Comparison of ENCODE assay signal across 8 mouse cellular contexts in the genomic region with DNA sequence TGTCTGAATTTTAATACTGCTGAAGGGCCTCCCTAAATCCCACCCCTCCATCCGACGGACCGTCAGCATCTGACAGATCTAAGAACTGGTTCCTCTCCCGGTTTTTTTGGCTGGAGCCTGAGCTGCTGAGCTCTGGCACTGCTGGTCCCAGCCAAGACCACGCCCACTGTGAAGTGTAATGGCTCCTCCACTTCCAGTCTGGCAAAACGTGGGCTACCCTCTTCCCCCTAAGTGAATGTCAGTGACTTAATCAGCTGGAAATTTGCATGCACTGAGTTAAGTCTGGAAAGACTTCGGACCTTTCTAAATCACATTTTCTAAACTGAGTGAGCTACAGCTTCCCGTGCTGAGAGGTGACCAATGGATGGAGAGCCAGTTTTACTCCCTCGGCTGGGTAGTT. TPM values are rescaled to one million over a fixed set of nuclear protein-coding genes. Genes with fewer than 3 reads are reported as not detected.
DNase-seq lines count a peak whose midpoint lies in the region; ATAC-seq and TF ChIP-seq lines count a peak whose summit lies in the region.

No protein-coding gene starts in this region.

- H3K4me3 ChIP-seq in midbrain, embryonic 10.5 days, result peak overlapping the region; percentile 14; the same call in 1 of the 2 replicates
- H3K4me3 ChIP-seq in midbrain, embryonic 11.5 days (ENCODE audit: low read depth, low read length), result no peak overlapping the region
- H3K4me3 ChIP-seq in embryonic facial prominence, embryonic 11.5 days (ENCODE audit: low read depth, low read length), result no peak overlapping the region
- H3K4me3 ChIP-seq in limb, embryonic 14.5 days (replicated peaks; ENCODE audit: low read length), result no peak overlapping the region
- no peak overlapping the region for H3K4me3 ChIP-seq in liver, embryonic 11.5 days (ENCODE audit: low read depth, low read length)

- no peaks in the 10 kb centered on the region for H3K9me3 ChIP-seq in midbrain, embryonic 10.5 days (replicated peaks)
- H3K9me3 ChIP-seq in midbrain, embryonic 11.5 days (ENCODE audit: control insufficient read depth, low read length), result no peaks in the 10 kb centered on the region
- no peaks in the 10 kb centered on the region for H3K9me3 ChIP-seq in embryonic facial prominence, embryonic 11.5 days (replicated peaks; ENCODE audit: control insufficient read depth, low read length)
- H3K9me3 ChIP-seq in limb, embryonic 14.5 days (ENCODE audit: control insufficient read depth, low read length), result no peaks in the 10 kb centered on the region
- no peaks in the 10 kb centered on the region for H3K9me3 ChIP-seq in liver, embryonic 11.5 days (ENCODE audit: control insufficient read depth, low read length)

- no peak overlapping the region for H3K4me2 ChIP-seq in midbrain, embryonic 11.5 days
- H3K4me2 ChIP-seq in embryonic facial prominence, embryonic 11.5 days (ENCODE audit: low read depth, low read length), result no peak overlapping the region
- H3K4me2 ChIP-seq in limb, embryonic 14.5 days (replicated peaks; ENCODE audit: low read depth, low read length, severe bottlenecking), result no peak overlapping the region
- H3K4me2 ChIP-seq in liver, embryonic 11.5 days, result no peak overlapping the region

- H3K9ac ChIP-seq in midbrain, embryonic 11.5 days (ENCODE audit: low read length), result no peak overlapping the region
- H3K9ac ChIP-seq in embryonic facial prominence, embryonic 11.5 days (replicated peaks; ENCODE audit: low read length), result no peak overlapping the region
- no peak overlapping the region for H3K9ac ChIP-seq in limb, embryonic 14.5 days (ENCODE audit: low read depth, low read length, severe bottlenecking)
- no peak overlapping the region for H3K9ac ChIP-seq in liver, embryonic 11.5 days (ENCODE audit: low read depth, low read length)

- H3K27me3 ChIP-seq in midbrain, embryonic 10.5 days (ENCODE audit: low read depth, poor library complexity, severe bottlenecking), result peaks cover 54% of the 10 kb centered on the region
- H3K27me3 ChIP-seq in midbrain, embryonic 11.5 days (ENCODE audit: control insufficient read depth, insufficient read depth, low read length), result peaks cover 3% of the 10 kb centered on the region
- H3K27me3 ChIP-seq in embryonic facial prominence, embryonic 11.5 days (ENCODE audit: control insufficient read depth, insufficient read depth, low read length), result no peaks in the 10 kb centered on the region
- H3K27me3 ChIP-seq in limb, embryonic 14.5 days (ENCODE audit: control insufficient read depth, insufficient read depth, low read length), result no peaks in the 10 kb centered on the region
- H3K27me3 ChIP-seq in liver, embryonic 11.5 days (replicated peaks; ENCODE audit: control insufficient read depth, insufficient read depth, low read length), result 0 out of 2 replicates have a peak, but pooled peaks cover 9% of the 10 kb centered on the region

- peaks cover 79% of the 10 kb centered on the region for H3K4me1 ChIP-seq in midbrain, embryonic 10.5 days
- H3K4me1 ChIP-seq in midbrain, embryonic 11.5 days (ENCODE audit: control insufficient read depth, insufficient read depth, low read length), result peaks cover 31% of the 10 kb centered on the region
- peaks cover 28% of the 10 kb centered on the region for H3K4me1 ChIP-seq in embryonic facial prominence, embryonic 11.5 days (ENCODE audit: control insufficient read depth, insufficient read depth, low read length)
- peaks cover 71% of the 10 kb centered on the region for H3K4me1 ChIP-seq in limb, embryonic 14.5 days (ENCODE audit: control insufficient read depth, insufficient read depth, low read length)
- peaks cover 10% of the 10 kb centered on the region for H3K4me1 ChIP-seq in liver, embryonic 11.5 days (replicated peaks; ENCODE audit: control insufficient read depth, insufficient read depth, low read length)

- WGBS in midbrain, embryonic 10.5 days, result 8% methylated on average over 9 of the region's 9 CpGs
- 5% methylated on average over 9 of the region's 9 CpGs for WGBS in midbrain, embryonic 11.5 days
- WGBS in embryonic facial prominence, embryonic 11.5 days, result 8% methylated on average over 9 of the region's 9 CpGs
- 15% methylated on average over 9 of the region's 9 CpGs for WGBS in limb, embryonic 14.5 days
- WGBS in liver, embryonic 11.5 days, result 25% methylated on average over 9 of the region's 9 CpGs

- ATAC-seq in midbrain, embryonic 11.5 days (ENCODE audit: low FRiP score), result no peak
- no peak for ATAC-seq in embryonic facial prominence, embryonic 11.5 days (replicated peaks; ENCODE audit: insufficient number of reproducible peaks, low FRiP score, low TSS enrichment, low read depth)
- 0 out of 2 replicates have a peak, but pooled peaks have one; percentile 14 for ATAC-seq in limb, embryonic 14.5 days (ENCODE audit: low FRiP score, low read depth)
- ATAC-seq in liver, embryonic 11.5 days (replicated peaks; ENCODE audit: low FRiP score), result no peak

- TF ChIP-seq POLR2A in limb, embryonic 14.5 days (IDR thresholded peaks at IDR 0.05; ENCODE audit: borderline replicate concordance, extremely low read depth, insufficient read depth, insufficient read length), result no peak

- H3K36me3 ChIP-seq in midbrain, embryonic 10.5 days, result no peaks in the 10 kb centered on the region
- no peaks in the 10 kb centered on the region for H3K36me3 ChIP-seq in midbrain, embryonic 11.5 days (ENCODE audit: control insufficient read depth, insufficient read depth, low read length)
- no peaks in the 10 kb centered on the region for H3K36me3 ChIP-seq in embryonic facial prominence, embryonic 11.5 days (replicated peaks; ENCODE audit: control insufficient read depth, insufficient read depth, low read depth, low read length)
- no peaks in the 10 kb centered on the region for H3K36me3 ChIP-seq in limb, embryonic 14.5 days (ENCODE audit: control insufficient read depth, insufficient read depth, low read length)
- H3K36me3 ChIP-seq in liver, embryonic 11.5 days (ENCODE audit: control insufficient read depth, insufficient read depth, low read length), result no peaks in the 10 kb centered on the region

- DNase-seq in midbrain, embryonic 10.5 days (ENCODE audit: low spot score), result peak; percentile 45
- DNase-seq in midbrain, embryonic 11.5 days (ENCODE audit: low spot score, missing footprints), result no peak
- peak; percentile 48 for DNase-seq in embryonic facial prominence, embryonic 11.5 days (ENCODE audit: low spot score)
- peak; percentile 38 to 43 for DNase-seq in heart, adult 9 months (ENCODE audit: low spot score in 2 of 2)
- DNase-seq in limb, embryonic 14.5 days (ENCODE audit: low spot score), result peak; percentile 80
- no peak for DNase-seq in liver, embryonic 11.5 days (ENCODE audit: low spot score)
- no peak for DNase-seq in adrenal gland, adult 18-20 months (ENCODE audit: low spot score in 2 of 2)
- no peak for DNase-seq in adrenal gland, adult (ENCODE audit: inconsistent age in 2 of 2, low spot score in 1 of 2)

- peak overlapping the region; percentile 82 for H3K27ac ChIP-seq in midbrain, embryonic 10.5 days (replicated peaks)
- no peak overlapping the region for H3K27ac ChIP-seq in midbrain, embryonic 11.5 days (ENCODE audit: low read depth, low read length)
- no peak overlapping the region for H3K27ac ChIP-seq in embryonic facial prominence, embryonic 11.5 days (replicated peaks; ENCODE audit: low read depth, low read length)
- H3K27ac ChIP-seq in limb, embryonic 14.5 days (replicated peaks; ENCODE audit: low read depth, low read length), result no peak overlapping the region
- H3K27ac ChIP-seq in liver, embryonic 11.5 days (ENCODE audit: low read depth, low read length), result no peak overlapping the region

RNA-seq across cellular contexts. Expression of a gene that starts 52.5 kb away (rescaled TPM):
- 9.7 and 11.0 TPM in 2 replicates for polyA plus RNA-seq in midbrain, embryonic 10.5 days (2016; fragmentation: Nextera tagmentation; extraction: Ambion mirVana)
- 3.4 and 4.8 TPM in 2 replicates for polyA plus RNA-seq in midbrain, embryonic 11.5 days (2014; fragmentation: Nextera tagmentation; extraction: Ambion mirVana)
- 10.2 and 11.8 TPM in 2 replicates for polyA plus RNA-seq in embryonic facial prominence, embryonic 11.5 days (2014; fragmentation: Nextera tagmentation; extraction: Ambion mirVana)
- 33.0 and 48.1 TPM in 2 replicates for polyA plus RNA-seq in limb, embryonic 14.5 days (2012; rRNA removed)
- polyA plus RNA-seq in limb, embryonic 14.5 days (2014; fragmentation: Nextera tagmentation; extraction: Ambion mirVana), result 19.0 and 22.5 TPM in 2 replicates
- polyA plus RNA-seq in liver, embryonic 11.5 days (2014; fragmentation: Nextera tagmentation; extraction: Ambion mirVana), result 3.8 and 4.3 TPM in 2 replicates
- 1 to 10 TPM; 3.5 to 4.8 TPM for total RNA-seq in adrenal gland, adult 18-20 months (2021)

Comparison
In these comparisons a context has a peak if more than half of its experiments do, and no peak if none do; other contexts are left out.
1. DNase-seq: peak in midbrain, embryonic 10.5 days (single experiment), embryonic facial prominence, embryonic 11.5 days (single experiment), heart, adult 9 months (2 of 2) and limb, embryonic 14.5 days (single experiment); none in midbrain, embryonic 11.5 days (single experiment), liver, embryonic 11.5 days (single experiment), adrenal gland, adult 18-20 months (0 of 2) and adrenal gland, adult (0 of 2).